Mouse (Mus musculus): ENCODE measurements around the gene Tgfb2.

DNA sequence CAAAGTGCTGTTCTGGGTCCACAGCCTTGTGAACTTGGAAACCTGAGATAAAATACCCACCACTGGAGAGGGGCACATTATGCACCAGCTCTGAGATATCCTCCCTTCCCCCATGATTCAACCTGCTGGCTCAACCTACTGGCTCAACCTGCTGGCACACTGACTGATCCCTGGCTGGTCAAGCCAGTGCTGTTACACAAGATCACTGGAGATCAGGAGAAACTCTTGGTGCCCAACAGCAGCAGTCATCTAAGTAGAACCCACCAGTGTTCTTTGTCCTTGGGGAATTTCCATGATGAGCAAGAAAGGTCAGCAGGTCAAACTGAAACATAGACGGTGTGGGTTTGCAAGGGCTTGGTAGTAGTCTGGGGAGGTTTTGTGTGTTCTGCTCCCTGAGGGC is 49.6 kb downstream of the Tgfb2 start:
- TF ChIP-seq CTCF (IDR thresholded peaks at IDR 0.05; ENCODE audit: borderline replicate concordance, extremely low read depth, insufficient read depth, insufficient read length) (no peak), POLR2A (IDR thresholded peaks at IDR 0.05; ENCODE audit: borderline replicate concordance, extremely low read depth, insufficient read depth, insufficient read length, poor library complexity, severe bottlenecking) (no peak)
